Mouse (Mus musculus): ENCODE data around the gene Sacs. TPM values are rescaled to one million over a fixed set of nuclear protein-coding genes. Genes with fewer than 3 reads are reported as not detected.
A peak's percentile ranks its signal among the peaks of the same experiment; 100 is the strongest.
"Not testable (repeated sequence)": the region's sequence is repeated elsewhere in the genome, so short reads cannot be mapped to it uniquely, and the experiment has no call there.

Gene Sacs
- polyA plus RNA-seq, 1 experiment from 2014 or later: 5.5 TPM

GRCm38 (mm10) chr14:61124755-61125154 is 13.5 kb upstream of the Sacs start:
- Histone ChIP-seq H3K36me3 (ENCODE audit: control insufficient read depth, insufficient read depth, low read length) (no peaks in the 10 kb centered on the region), H3K9ac (replicated peaks; ENCODE audit: low read depth, low read length) (no peak overlapping the region)
- no peak for ATAC-seq (ENCODE audit: insufficient number of reproducible peaks, insufficient read depth, low FRiP score, low read depth)

GRCm38 (mm10) chr14:61125201-61125600 is 13.1 kb upstream of the Sacs start:
- H3K4me3 ChIP-seq (ENCODE audit: low read depth, low read length): no peak overlapping the region
- H3K27ac ChIP-seq (ENCODE audit: low read length): no peak overlapping the region
- H3K9me3 ChIP-seq (ENCODE audit: control insufficient read depth, low read depth, low read length): no peaks in the 10 kb centered on the region
- no peak overlapping the region for H3K9ac ChIP-seq (replicated peaks; ENCODE audit: low read depth, low read length)
- H3K4me2 ChIP-seq (replicated peaks; ENCODE audit: low read depth, low read length): no peak overlapping the region
- H3K36me3 ChIP-seq (ENCODE audit: control insufficient read depth, insufficient read depth, low read length): no peaks in the 10 kb centered on the region
- ATAC-seq (ENCODE audit: insufficient number of reproducible peaks, insufficient read depth, low FRiP score, low read depth): no peak
- H3K27me3 ChIP-seq (ENCODE audit: control insufficient read depth, insufficient read depth, low read length): no peaks in the 10 kb centered on the region
- H3K4me1 ChIP-seq (ENCODE audit: control insufficient read depth, insufficient read depth, low read length): no peaks in the 10 kb centered on the region
- WGBS: 81% methylated on average over 6 of the region's 6 CpGs

More at GRCm38 (mm10) chr14:61124755-61125154, 13.5 kb upstream of the Sacs start:
- 86% methylated on average over 5 of the region's 5 CpGs for WGBS
- Histone ChIP-seq H3K27ac (ENCODE audit: low read length) (no peak overlapping the region), H3K4me2 (replicated peaks; ENCODE audit: low read depth, low read length) (no peak overlapping the region), H3K9me3 (ENCODE audit: control insufficient read depth, low read depth, low read length) (no peaks in the 10 kb centered on the region), H3K27me3 (ENCODE audit: control insufficient read depth, insufficient read depth, low read length) (no peaks in the 10 kb centered on the region), H3K4me1 (ENCODE audit: control insufficient read depth, insufficient read depth, low read length) (no peaks in the 10 kb centered on the region), H3K4me3 (ENCODE audit: low read depth, low read length) (no peak overlapping the region)

GRCm38 (mm10) chr14:61127365-61127764 is 10.9 kb upstream of the Sacs start:
- not testable (repeated sequence) for H3K4me1 ChIP-seq (ENCODE audit: control insufficient read depth, insufficient read depth, low read length); ATAC-seq (ENCODE audit: insufficient number of reproducible peaks, insufficient read depth, low FRiP score, low read depth)
- 75% methylated on average over 5 of the region's 6 CpGs for WGBS

GRCm38 (mm10) chr14:61128961-61129507 is 9.2 kb upstream of the Sacs start:
- no peak overlapping the region for H3K4me3 ChIP-seq (ENCODE audit: low read depth, low read length)
- H3K4me2 ChIP-seq (replicated peaks; ENCODE audit: low read depth, low read length): no peak overlapping the region
- H3K9ac ChIP-seq (replicated peaks; ENCODE audit: low read depth, low read length): no peak overlapping the region
- WGBS: 73% methylated on average over 7 of the region's 7 CpGs
- no peaks in the 10 kb centered on the region for H3K36me3 ChIP-seq (ENCODE audit: control insufficient read depth, insufficient read depth, low read length)
- no peak overlapping the region for H3K27ac ChIP-seq (ENCODE audit: low read length)
- H3K4me1 ChIP-seq (ENCODE audit: control insufficient read depth, insufficient read depth, low read length): no peaks in the 10 kb centered on the region
- no peak for ATAC-seq (ENCODE audit: insufficient number of reproducible peaks, insufficient read depth, low FRiP score, low read depth)
- no peaks in the 10 kb centered on the region for H3K27me3 ChIP-seq (ENCODE audit: control insufficient read depth, insufficient read depth, low read length)
- no peaks in the 10 kb centered on the region for H3K9me3 ChIP-seq (ENCODE audit: control insufficient read depth, low read depth, low read length)

More at GRCm38 (mm10) chr14:61127365-61127764, 10.9 kb upstream of the Sacs start:
- not testable (repeated sequence) for H3K27ac ChIP-seq (ENCODE audit: low read length); H3K4me2 ChIP-seq (replicated peaks; ENCODE audit: low read depth, low read length); H3K27me3 ChIP-seq (ENCODE audit: control insufficient read depth, insufficient read depth, low read length); H3K36me3 ChIP-seq (ENCODE audit: control insufficient read depth, insufficient read depth, low read length); H3K9ac ChIP-seq (replicated peaks; ENCODE audit: low read depth, low read length); H3K4me3 ChIP-seq (ENCODE audit: low read depth, low read length); H3K9me3 ChIP-seq (ENCODE audit: control insufficient read depth, low read depth, low read length)

- H3K9ac ChIP-seq (replicated peaks; ENCODE audit: low read depth, low read length): no peak overlapping the region
- no peak for ATAC-seq (ENCODE audit: insufficient number of reproducible peaks, insufficient read depth, low FRiP score, low read depth)
- H3K27me3 ChIP-seq (ENCODE audit: control insufficient read depth, insufficient read depth, low read length): no peaks in the 10 kb centered on the region
- H3K9me3 ChIP-seq (ENCODE audit: control insufficient read depth, low read depth, low read length): no peaks in the 10 kb centered on the region
- no peak overlapping the region for H3K4me2 ChIP-seq (replicated peaks; ENCODE audit: low read depth, low read length)
- no peaks in the 10 kb centered on the region for H3K36me3 ChIP-seq (ENCODE audit: control insufficient read depth, insufficient read depth, low read length)
- H3K27ac ChIP-seq (ENCODE audit: low read length): no peak overlapping the region
- 57% methylated on average over 1 of the region's 1 CpGs for WGBS
- no peak overlapping the region for H3K4me3 ChIP-seq (ENCODE audit: low read depth, low read length)
- no peaks in the 10 kb centered on the region for H3K4me1 ChIP-seq (ENCODE audit: control insufficient read depth, insufficient read depth, low read length)
Observed at GRCm38 (mm10) chr14:61132556-61132955, 5.7 kb upstream of the Sacs start.

GRCm38 (mm10) chr14:61134381-61135030 is 3.8 kb upstream of the Sacs start:
- Histone ChIP-seq H3K9ac (replicated peaks; ENCODE audit: low read depth, low read length) (no peak overlapping the region), H3K4me2 (replicated peaks; ENCODE audit: low read depth, low read length) (no peak overlapping the region), H3K27ac (ENCODE audit: low read length) (no peak overlapping the region), H3K27me3 (ENCODE audit: control insufficient read depth, insufficient read depth, low read length) (no peaks in the 10 kb centered on the region), H3K36me3 (ENCODE audit: control insufficient read depth, insufficient read depth, low read length) (no peaks in the 10 kb centered on the region), H3K4me1 (ENCODE audit: control insufficient read depth, insufficient read depth, low read length) (no peaks in the 10 kb centered on the region), H3K4me3 (ENCODE audit: low read depth, low read length) (no peak overlapping the region), H3K9me3 (ENCODE audit: control insufficient read depth, low read depth, low read length) (no peaks in the 10 kb centered on the region)
- ATAC-seq (ENCODE audit: insufficient number of reproducible peaks, insufficient read depth, low FRiP score, low read depth): no peak
- WGBS: 48% methylated on average over 5 of the region's 5 CpGs

DNA sequence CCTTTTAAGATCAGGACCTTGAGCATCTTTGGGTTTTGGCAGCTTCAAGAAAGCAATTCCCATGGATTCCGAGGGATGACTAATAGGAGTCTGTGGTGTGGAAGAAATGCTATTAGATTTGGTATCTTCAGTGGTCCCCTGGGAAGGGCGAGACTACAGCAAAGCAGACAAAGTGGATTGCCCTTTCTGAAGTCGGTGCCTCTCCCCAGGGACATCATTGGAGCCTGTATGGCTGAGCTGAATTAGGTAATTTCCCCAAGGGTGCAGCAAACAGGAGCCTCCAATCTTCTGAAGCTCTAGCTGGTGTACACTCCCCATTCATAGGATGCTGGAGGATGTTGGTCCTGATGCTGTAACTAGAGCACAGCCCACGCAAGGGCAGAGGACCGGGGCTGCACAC is 847 bp upstream of the Sacs start:
- no peak overlapping the region for H3K4me2 ChIP-seq (replicated peaks; ENCODE audit: low read depth, low read length)
- no peak overlapping the region for H3K27ac ChIP-seq (ENCODE audit: low read length)
- ATAC-seq (ENCODE audit: insufficient number of reproducible peaks, insufficient read depth, low FRiP score, low read depth): no peak
- H3K4me1 ChIP-seq (ENCODE audit: control insufficient read depth, insufficient read depth, low read length): no peaks in the 10 kb centered on the region
- H3K9ac ChIP-seq (replicated peaks; ENCODE audit: low read depth, low read length): no peak overlapping the region
- H3K9me3 ChIP-seq (ENCODE audit: control insufficient read depth, low read depth, low read length): no peaks in the 10 kb centered on the region
- no peak overlapping the region for H3K4me3 ChIP-seq (ENCODE audit: low read depth, low read length)
- H3K27me3 ChIP-seq (ENCODE audit: control insufficient read depth, insufficient read depth, low read length): no peaks in the 10 kb centered on the region
- H3K36me3 ChIP-seq (ENCODE audit: control insufficient read depth, insufficient read depth, low read length): no peaks in the 10 kb centered on the region
- WGBS: 85% methylated on average over 5 of the region's 5 CpGs

GRCm38 (mm10) chr14:61138727-61139067 is 440 bp downstream of the Sacs start:
- H3K9me3 ChIP-seq (ENCODE audit: control insufficient read depth, low read depth, low read length): no peaks in the 10 kb centered on the region
- peak overlapping the region; percentile 27 for H3K4me3 ChIP-seq (ENCODE audit: low read depth, low read length)
- H3K9ac ChIP-seq (replicated peaks; ENCODE audit: low read depth, low read length): no peak overlapping the region
- H3K4me2 ChIP-seq (replicated peaks; ENCODE audit: low read depth, low read length): peak overlapping the region; percentile 44
- H3K27ac ChIP-seq (ENCODE audit: low read length): no peak overlapping the region
- no peaks in the 10 kb centered on the region for H3K27me3 ChIP-seq (ENCODE audit: control insufficient read depth, insufficient read depth, low read length)
- no peaks in the 10 kb centered on the region for H3K36me3 ChIP-seq (ENCODE audit: control insufficient read depth, insufficient read depth, low read length)
- no peak for ATAC-seq (ENCODE audit: insufficient number of reproducible peaks, insufficient read depth, low FRiP score, low read depth)
- H3K4me1 ChIP-seq (ENCODE audit: control insufficient read depth, insufficient read depth, low read length): no peaks in the 10 kb centered on the region
- WGBS: 23% methylated on average over 8 of the region's 8 CpGs

- H3K27ac ChIP-seq (ENCODE audit: low read length): no peak overlapping the region
- H3K4me2 ChIP-seq (replicated peaks; ENCODE audit: low read depth, low read length): no peak overlapping the region
- H3K9ac ChIP-seq (replicated peaks; ENCODE audit: low read depth, low read length): no peak overlapping the region
- WGBS: 51% methylated on average over 8 of the region's 8 CpGs
- no peak for ATAC-seq (ENCODE audit: insufficient number of reproducible peaks, insufficient read depth, low FRiP score, low read depth)
- H3K9me3 ChIP-seq (ENCODE audit: control insufficient read depth, low read depth, low read length): no peaks in the 10 kb centered on the region
- H3K36me3 ChIP-seq (ENCODE audit: control insufficient read depth, insufficient read depth, low read length): no peaks in the 10 kb centered on the region
- H3K4me3 ChIP-seq (ENCODE audit: low read depth, low read length): no peak overlapping the region
- no peaks in the 10 kb centered on the region for H3K27me3 ChIP-seq (ENCODE audit: control insufficient read depth, insufficient read depth, low read length)
- H3K4me1 ChIP-seq (ENCODE audit: control insufficient read depth, insufficient read depth, low read length): no peaks in the 10 kb centered on the region
Observed at GRCm38 (mm10) chr14:61143358-61143757, 5.1 kb downstream of the Sacs start.

All from stomach, embryonic 14.5 days (tissue).